Mouse (Mus musculus): Measurements from ENCODE around the gene Gnpda2. TPM values are rescaled to one million over a fixed set of nuclear protein-coding genes. Genes with fewer than 3 reads are reported as not detected.

Gene Gnpda2
- total and polyA plus RNA-seq, 3 experiments: 6.3 to 16.8 (median 6.6) TPM

DNA sequence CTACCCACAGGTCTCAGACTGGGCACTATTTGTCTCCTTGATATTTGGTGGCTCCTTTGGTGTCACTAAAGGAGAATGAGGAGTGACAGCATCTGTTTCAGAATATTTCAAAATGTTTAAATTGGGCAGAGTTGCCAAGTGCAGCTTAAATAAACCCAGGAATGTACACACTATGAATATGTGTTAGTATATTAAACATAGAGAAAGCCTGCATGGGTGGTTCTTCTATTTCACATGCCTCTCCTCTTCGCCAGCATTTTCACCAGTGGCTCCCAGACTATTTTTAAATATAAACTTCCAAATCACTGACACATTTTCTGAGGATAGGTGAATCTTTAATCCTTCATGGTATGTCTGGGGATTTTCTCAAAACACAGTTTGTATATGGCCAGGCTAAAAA lies 28.8 kb upstream of the Gnpda2 start:
- Histone ChIP-seq H3K4me2 (ENCODE audit: insufficient read depth, low read depth, poor library complexity, severe bottlenecking) (no peak overlapping the region), H3K9me3 (replicated peaks; ENCODE audit: low read length) (no peaks in the 10 kb centered on the region), H3K27me3 (replicated peaks) (no peaks in the 10 kb centered on the region), H3K4me3 (replicated peaks in 1 of 3; ENCODE audit: low read depth in 2 of 3, low read length in 2 of 3, poor library complexity in 1 of 3) (no peak overlapping the region), H3K79me2 (replicated peaks; ENCODE audit: control insufficient read depth, extremely low read depth, insufficient read depth, poor library complexity, severe bottlenecking) (no peaks in the 10 kb centered on the region), H3K36me3 (replicated peaks in 1 of 2; ENCODE audit: control insufficient read depth in 1 of 2, insufficient read depth in 1 of 2, low read length in 1 of 2) (no peaks in the 10 kb centered on the region), H3K4me1 (ENCODE audit: control insufficient read depth in 1 of 2, insufficient read depth in 2 of 2) (no peaks in the 10 kb centered on the region), H3K27ac (ENCODE audit: insufficient read depth, low read depth) (no peak overlapping the region), H3K9ac (ENCODE audit: insufficient read depth, low read depth) (no peak overlapping the region)
- dilution Hi-C loops (cut with MboI; ENCODE audit: extremely low pct_ligation_motif_present, extremely low pct_unique_long_range_greater_than_20kb, low sequenced_read_pairs) (no loop called here), in situ Hi-C loops (cut with MboI; ENCODE audit: low pct_ligation_motif_present, low pct_unique_long_range_greater_than_20kb, low sequenced_read_pairs) (no loop called here)
- no peak for DNase-seq (ENCODE audit: extremely low read depth)
- TF ChIP-seq ELF1 (IDR thresholded peaks at IDR 0.05; ENCODE audit: low read depth, low read length) (no peak), UBTF (IDR thresholded peaks at IDR 0.05; ENCODE audit: low read depth, low read length) (no peak), MYC (IDR thresholded peaks at IDR 0.05; ENCODE audit: low read depth, low read length) (no peak), CHD2 (IDR thresholded peaks at IDR 0.05; ENCODE audit: low read length) (no peak), PAX5 (IDR thresholded peaks at IDR 0.05; ENCODE audit: low read length) (no peak), JUN (IDR thresholded peaks at IDR 0.05; ENCODE audit: insufficient read depth, low read depth, low read length) (no peak), SIN3A (IDR thresholded peaks at IDR 0.05; ENCODE audit: low read length) (no peak)

DNA sequence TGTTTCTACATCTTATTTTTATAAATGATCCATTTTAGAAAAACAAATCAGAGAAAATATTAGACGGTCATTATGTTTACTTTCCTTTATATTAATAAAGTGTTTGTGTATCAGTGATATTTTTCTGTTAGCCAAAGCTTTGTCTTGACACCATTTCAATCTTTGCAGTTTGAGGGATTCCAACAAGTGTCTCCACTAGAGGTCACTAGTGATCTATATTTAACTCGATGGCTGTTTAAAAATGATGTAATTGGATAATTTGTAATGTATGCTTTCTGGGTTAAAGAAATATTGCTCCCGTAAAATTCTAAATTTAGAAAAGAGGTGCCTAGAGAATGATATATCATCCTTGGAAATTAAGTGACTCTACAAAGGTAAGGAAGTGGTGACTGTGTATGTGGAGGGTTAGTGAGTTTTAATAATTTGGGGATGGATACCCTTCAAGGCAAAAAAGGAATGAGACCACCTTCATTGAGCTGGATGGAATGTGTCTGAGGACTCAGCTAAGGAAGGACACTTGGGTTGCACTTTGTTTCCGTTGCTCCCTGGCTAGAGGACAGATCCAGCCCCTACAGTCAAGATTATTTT lies 21.2 kb upstream of the Gnpda2 start:
- Histone ChIP-seq H3K4me2 (ENCODE audit: insufficient read depth, low read depth, poor library complexity, severe bottlenecking) (no peak overlapping the region), H3K4me3 (replicated peaks in 1 of 3; ENCODE audit: low read depth in 2 of 3, low read length in 2 of 3, poor library complexity in 1 of 3) (no peak overlapping the region), H3K36me3 (replicated peaks in 1 of 2; ENCODE audit: control insufficient read depth in 1 of 2, insufficient read depth in 1 of 2, low read length in 1 of 2) (no peaks in the 10 kb centered on the region), H3K9ac (ENCODE audit: insufficient read depth, low read depth) (no peak overlapping the region), H3K79me2 (replicated peaks; ENCODE audit: control insufficient read depth, extremely low read depth, insufficient read depth, poor library complexity, severe bottlenecking) (no peaks in the 10 kb centered on the region), H3K9me3 (replicated peaks; ENCODE audit: low read length) (no peaks in the 10 kb centered on the region), H3K27ac (ENCODE audit: insufficient read depth, low read depth) (no peak overlapping the region), H3K4me1 (ENCODE audit: control insufficient read depth in 1 of 2, insufficient read depth in 2 of 2) (no peaks in the 10 kb centered on the region), H3K27me3 (replicated peaks) (no peaks in the 10 kb centered on the region)
- in situ Hi-C loops (cut with MboI; ENCODE audit: low pct_ligation_motif_present, low pct_unique_long_range_greater_than_20kb, low sequenced_read_pairs) (no loop called here), dilution Hi-C loops (cut with MboI; ENCODE audit: extremely low pct_ligation_motif_present, extremely low pct_unique_long_range_greater_than_20kb, low sequenced_read_pairs) (no loop called here)
- TF ChIP-seq SMC3 (IDR thresholded peaks at IDR 0.05; ENCODE audit: low read depth, low read length) (peak; percentile 29; the same call in 1 of the 2 replicates), MAFK (IDR thresholded peaks at IDR 0.05; ENCODE audit: insufficient replicate concordance, low read length) (no peak), RCOR1 (conservative IDR thresholded peaks at IDR 0.05; ENCODE audit: low read depth, low read length) (no peak), RAD21 (IDR thresholded peaks at IDR 0.05; ENCODE audit: low read depth, low read length) (peak; percentile 76), CTCF (conservative IDR thresholded peaks at IDR 0.05 in 1 of 2, IDR thresholded peaks at IDR 0.05 in 1 of 2; ENCODE audit: low read depth in 2 of 2, low read length in 2 of 2) (peak in 1 of 2 experiments; percentile 64; a peak in 2 of 4 replicates)
- DNase-seq (ENCODE audit: extremely low read depth): peak; percentile 48

DNA sequence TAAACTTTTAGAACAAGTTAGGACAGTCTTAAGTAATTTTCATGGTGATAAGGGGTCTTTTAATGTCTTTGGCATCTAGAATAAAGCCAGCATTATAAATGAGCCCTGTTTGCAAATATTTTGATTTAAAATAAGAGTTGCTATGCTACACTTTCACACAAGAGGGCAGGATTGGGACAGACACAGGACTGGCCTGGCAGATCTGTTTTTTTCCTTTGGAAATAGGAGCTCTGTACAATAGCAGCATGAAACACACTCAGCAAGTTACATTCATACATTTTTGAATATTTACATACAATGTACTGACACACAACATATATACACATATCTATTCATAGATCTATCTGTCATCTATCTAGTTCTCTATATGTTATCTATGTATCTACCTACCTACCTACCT lies 8.9 kb upstream of the Gnpda2 start:
- Histone ChIP-seq H3K27ac (ENCODE audit: insufficient read depth, low read depth) (no peak overlapping the region), H3K9ac (ENCODE audit: insufficient read depth, low read depth) (no peak overlapping the region), H3K4me3 (replicated peaks in 1 of 3; ENCODE audit: low read depth in 2 of 3, low read length in 2 of 3, poor library complexity in 1 of 3) (no peak overlapping the region), H3K27me3 (replicated peaks) (no peaks in the 10 kb centered on the region), H3K79me2 (replicated peaks; ENCODE audit: control insufficient read depth, extremely low read depth, insufficient read depth, poor library complexity, severe bottlenecking) (no peaks in the 10 kb centered on the region), H3K36me3 (replicated peaks in 1 of 2; ENCODE audit: control insufficient read depth in 1 of 2, insufficient read depth in 1 of 2, low read length in 1 of 2) (no peaks in the 10 kb centered on the region), H3K4me2 (ENCODE audit: insufficient read depth, low read depth, poor library complexity, severe bottlenecking) (no peak overlapping the region), H3K9me3 (replicated peaks; ENCODE audit: low read length) (no peaks in the 10 kb centered on the region), H3K4me1 (ENCODE audit: control insufficient read depth in 1 of 2, insufficient read depth in 2 of 2) (no peaks in the 10 kb centered on the region)
- TF ChIP-seq RAD21 (IDR thresholded peaks at IDR 0.05; ENCODE audit: low read depth, low read length): peak; percentile 49
- peak; percentile 34 for TF ChIP-seq ZNF384 (IDR thresholded peaks at IDR 0.05; ENCODE audit: low read depth, low read length)
- TF ChIP-seq USF2 (conservative IDR thresholded peaks at IDR 0.05; ENCODE audit: low read depth, low read length): no peak
- TF ChIP-seq KAT2A (IDR thresholded peaks at IDR 0.05; ENCODE audit: insufficient replicate concordance, low read length): no peak
- TF ChIP-seq SMC3 (IDR thresholded peaks at IDR 0.05; ENCODE audit: low read depth, low read length): peak; percentile 29
- TF ChIP-seq TBP (conservative IDR thresholded peaks at IDR 0.05; ENCODE audit: low read depth, low read length): no peak
- peak in 1 of 2 experiments; percentile 53; a peak in 2 of 4 replicates for TF ChIP-seq CTCF (conservative IDR thresholded peaks at IDR 0.05 in 1 of 2, IDR thresholded peaks at IDR 0.05 in 1 of 2; ENCODE audit: low read depth in 2 of 2, low read length in 2 of 2)
- in situ Hi-C loops (cut with MboI; ENCODE audit: low pct_ligation_motif_present, low pct_unique_long_range_greater_than_20kb, low sequenced_read_pairs): no loop called here
- dilution Hi-C loops (cut with MboI; ENCODE audit: extremely low pct_ligation_motif_present, extremely low pct_unique_long_range_greater_than_20kb, low sequenced_read_pairs): no loop called here
- peak; percentile 16 for DNase-seq (ENCODE audit: extremely low read depth)

Data from CH12.LX (cell line).